Mouse (Mus musculus): Measurements from ENCODE around the gene Mapk1. TPM values are rescaled to one million over a fixed set of nuclear protein-coding genes. Genes with fewer than 3 reads are reported as not detected.

The Mapk1 gene
- polyA plus RNA-seq, 1 experiment from 2014 or later, result 172 TPM

GRCm38 (mm10) chr16:17067552-17067951 is 84.4 kb downstream of the Mapk1 start:
- H3K27me3 ChIP-seq, result no peaks in the 10 kb centered on the region
- H3K4me3 ChIP-seq, result no peak overlapping the region
- peaks cover 6% of the 10 kb centered on the region; the same call in 1 of the 2 replicates for H3K36me3 ChIP-seq (ENCODE audit: poor library complexity, severe bottlenecking)
- H3K4me2 ChIP-seq, result no peak overlapping the region
- H3K9me3 ChIP-seq (replicated peaks), result no peaks in the 10 kb centered on the region; the same call in 1 of the 2 replicates
- no peak for ATAC-seq
- 92% methylated on average over 2 of the region's 2 CpGs for WGBS
- peaks cover 19% of the 10 kb centered on the region for H3K4me1 ChIP-seq
- no peak overlapping the region for H3K27ac ChIP-seq
- H3K9ac ChIP-seq, result no peak overlapping the region

GRCm38 (mm10) chr16:17069511-17070443 is 86.6 kb downstream of the Mapk1 start, which contains the start of gene Ypel1:
Ypel1 (plus strand) TSS chr16:17069696.
- peak within 1 kb of the TSS; percentile 75 for H3K4me2 ChIP-seq
- H3K27ac ChIP-seq, result peak within 1 kb of the TSS; percentile 95
- under 1% methylated on average over 66 of the region's 76 CpGs for WGBS
- ATAC-seq, result peak; percentile 96
- peak within 1 kb of the TSS; percentile 89 for H3K9ac ChIP-seq
- no peaks in the 10 kb centered on the region; the same call in 1 of the 2 replicates for H3K9me3 ChIP-seq (replicated peaks)
- H3K36me3 ChIP-seq (ENCODE audit: poor library complexity, severe bottlenecking), result peaks cover 26% of the 10 kb centered on the region
- H3K4me3 ChIP-seq, result peak within 1 kb of the TSS; percentile 79
- no peaks in the 10 kb centered on the region for H3K27me3 ChIP-seq
- peaks cover 39% of the 10 kb centered on the region for H3K4me1 ChIP-seq

GRCm38 (mm10) chr16:17070716-17071115 is 87.5 kb downstream of the Mapk1 start:
- peak overlapping the region; percentile 75 for H3K4me2 ChIP-seq
- ATAC-seq, result no peak
- peaks cover 41% of the 10 kb centered on the region for H3K4me1 ChIP-seq
- H3K9ac ChIP-seq, result peak overlapping the region; percentile 89
- H3K9me3 ChIP-seq (replicated peaks), result peaks cover 2% of the 10 kb centered on the region
- peaks cover 35% of the 10 kb centered on the region for H3K36me3 ChIP-seq (ENCODE audit: poor library complexity, severe bottlenecking)
- H3K27ac ChIP-seq, result no peak overlapping the region
- H3K4me3 ChIP-seq, result peak overlapping the region; percentile 79
- 47% methylated on average over 6 of the region's 6 CpGs for WGBS
- H3K27me3 ChIP-seq, result no peaks in the 10 kb centered on the region

- Histone ChIP-seq H3K36me3 (ENCODE audit: poor library complexity, severe bottlenecking) (peaks cover 57% of the 10 kb centered on the region), H3K9me3 (replicated peaks) (peaks cover 4% of the 10 kb centered on the region), H3K27me3 (no peaks in the 10 kb centered on the region), H3K4me3 (no peak overlapping the region), H3K27ac (no peak overlapping the region), H3K4me1 (peaks cover 46% of the 10 kb centered on the region), H3K4me2 (peak overlapping the region; percentile 10; the same call in 1 of the 2 replicates), H3K9ac (no peak overlapping the region)
- WGBS, result 90% methylated on average over 7 of the region's 7 CpGs
- ATAC-seq, result no peak
These were observed 89.8 kb downstream of the Mapk1 start for GRCm38 (mm10) chr16:17073000-17073399.

GRCm38 (mm10) chr16:17076301-17076700 is 93.1 kb downstream of the Mapk1 start:
- ATAC-seq, result no peak
- Histone ChIP-seq H3K4me2 (no peak overlapping the region), H3K27ac (no peak overlapping the region), H3K4me3 (no peak overlapping the region), H3K36me3 (ENCODE audit: poor library complexity, severe bottlenecking) (peaks cover 87% of the 10 kb centered on the region), H3K4me1 (peaks cover 42% of the 10 kb centered on the region), H3K9ac (no peak overlapping the region), H3K27me3 (no peaks in the 10 kb centered on the region), H3K9me3 (replicated peaks) (peaks cover 4% of the 10 kb centered on the region; the same call in 1 of the 2 replicates)
- 97% methylated on average over 2 of the region's 2 CpGs for WGBS

GRCm38 (mm10) chr16:17076869-17077268 is 93.7 kb downstream of the Mapk1 start:
- H3K4me2 ChIP-seq, result no peak overlapping the region
- ATAC-seq, result no peak
- H3K4me1 ChIP-seq, result peaks cover 36% of the 10 kb centered on the region
- peaks cover 92% of the 10 kb centered on the region for H3K36me3 ChIP-seq (ENCODE audit: poor library complexity, severe bottlenecking)
- no peak overlapping the region for H3K9ac ChIP-seq
- H3K27me3 ChIP-seq, result no peaks in the 10 kb centered on the region
- H3K9me3 ChIP-seq (replicated peaks), result peaks cover 4% of the 10 kb centered on the region; the same call in 1 of the 2 replicates
- no peak overlapping the region for H3K4me3 ChIP-seq
- H3K27ac ChIP-seq, result no peak overlapping the region

- peak; percentile 59 for ATAC-seq
- peaks cover 4% of the 10 kb centered on the region; the same call in 1 of the 2 replicates for H3K9me3 ChIP-seq (replicated peaks)
- no peaks in the 10 kb centered on the region for H3K27me3 ChIP-seq
- no peak overlapping the region for H3K4me2 ChIP-seq
- H3K4me3 ChIP-seq, result no peak overlapping the region
- peaks cover 27% of the 10 kb centered on the region for H3K4me1 ChIP-seq
- 58% methylated on average over 7 of the region's 7 CpGs for WGBS
- no peak overlapping the region for H3K9ac ChIP-seq
- peaks cover 94% of the 10 kb centered on the region for H3K36me3 ChIP-seq (ENCODE audit: poor library complexity, severe bottlenecking)
- no peak overlapping the region; the same call in 1 of the 2 replicates for H3K27ac ChIP-seq
These were observed 94.9 kb downstream of the Mapk1 start for GRCm38 (mm10) chr16:17078101-17078500.

- Histone ChIP-seq H3K36me3 (ENCODE audit: poor library complexity, severe bottlenecking) (peaks cover 96% of the 10 kb centered on the region), H3K4me3 (no peak overlapping the region), H3K27ac (no peak overlapping the region), H3K4me2 (no peak overlapping the region), H3K9me3 (replicated peaks) (no peaks in the 10 kb centered on the region), H3K9ac (no peak overlapping the region), H3K27me3 (no peaks in the 10 kb centered on the region), H3K4me1 (peaks cover 9% of the 10 kb centered on the region)
- WGBS, result 91% methylated on average over 6 of the region's 6 CpGs
- no peak for ATAC-seq
These were observed 99.1 kb downstream of the Mapk1 start for GRCm38 (mm10) chr16:17082121-17082792.

- Histone ChIP-seq H3K9me3 (replicated peaks) (no peaks in the 10 kb centered on the region), H3K27ac (no peak overlapping the region), H3K36me3 (ENCODE audit: poor library complexity, severe bottlenecking) (peaks cover 100% of the 10 kb centered on the region), H3K4me1 (no peaks in the 10 kb centered on the region), H3K4me3 (no peak overlapping the region), H3K27me3 (no peaks in the 10 kb centered on the region), H3K9ac (no peak overlapping the region), H3K4me2 (no peak overlapping the region)
- ATAC-seq, result no peak
- 94% methylated on average over 4 of the region's 4 CpGs for WGBS
These were observed 102.5 kb downstream of the Mapk1 start for GRCm38 (mm10) chr16:17085636-17086035.

GRCm38 (mm10) chr16:17086241-17086640 is 103.1 kb downstream of the Mapk1 start:
- no peak overlapping the region for H3K27ac ChIP-seq
- peaks cover 100% of the 10 kb centered on the region for H3K36me3 ChIP-seq (ENCODE audit: poor library complexity, severe bottlenecking)
- H3K4me3 ChIP-seq, result no peak overlapping the region
- no peaks in the 10 kb centered on the region for H3K9me3 ChIP-seq (replicated peaks)
- no peak overlapping the region for H3K4me2 ChIP-seq
- no peaks in the 10 kb centered on the region for H3K27me3 ChIP-seq
- ATAC-seq, result no peak
- no peak overlapping the region for H3K9ac ChIP-seq
- WGBS, result 93% methylated on average over 3 of the region's 3 CpGs
- H3K4me1 ChIP-seq, result no peaks in the 10 kb centered on the region

GRCm38 (mm10) chr16:17086669-17087193 is 103.5 kb downstream of the Mapk1 start:
- no peak overlapping the region for H3K27ac ChIP-seq
- no peak for ATAC-seq

GRCm38 (mm10) chr16:17088346-17088745 is 105.2 kb downstream of the Mapk1 start:
- no peak for ATAC-seq
- peaks cover 100% of the 10 kb centered on the region for H3K36me3 ChIP-seq (ENCODE audit: poor library complexity, severe bottlenecking)
- H3K4me1 ChIP-seq, result no peaks in the 10 kb centered on the region

More at GRCm38 (mm10) chr16:17086669-17087193, 103.5 kb downstream of the Mapk1 start:
- Histone ChIP-seq H3K36me3 (ENCODE audit: poor library complexity, severe bottlenecking) (peaks cover 100% of the 10 kb centered on the region), H3K4me1 (no peaks in the 10 kb centered on the region), H3K9me3 (replicated peaks) (no peaks in the 10 kb centered on the region), H3K27me3 (no peaks in the 10 kb centered on the region), H3K4me2 (no peak overlapping the region), H3K4me3 (no peak overlapping the region), H3K9ac (no peak overlapping the region)
- WGBS, result 81% methylated on average over 13 of the region's 13 CpGs

More at GRCm38 (mm10) chr16:17088346-17088745, 105.2 kb downstream of the Mapk1 start:
- no peak overlapping the region for H3K27ac ChIP-seq
- no peaks in the 10 kb centered on the region for H3K27me3 ChIP-seq
- no peak overlapping the region for H3K4me3 ChIP-seq
- H3K9ac ChIP-seq, result no peak overlapping the region
- H3K4me2 ChIP-seq, result no peak overlapping the region
- WGBS, result 72% methylated on average over 3 of the region's 3 CpGs
- no peaks in the 10 kb centered on the region for H3K9me3 ChIP-seq (replicated peaks)
